Mouse (Mus musculus) limb, embryonic 15.5 days (tissue): ENCODE results near the gene Ttc30b. TPM values are rescaled to one million over a fixed set of nuclear protein-coding genes. Genes with fewer than 3 reads are reported as not detected.
"Not testable (repeated sequence)": the region's sequence is repeated elsewhere in the genome, so short reads cannot be mapped to it uniquely, and the experiment has no call there.

Experiments
- ATAC-seq: fragments of 200-750 bp; cut with Nextera tagmentation; 2 replicates; pipeline ENCODE4 v1.8.0; 2017; ENCODE audit warnings: low read depth, moderate TSS enrichment; ENCODE audit not compliant: insufficient number of reproducible peaks, low FRiP score, low TSS enrichment
- H3K27ac ChIP-seq: fragments of 300-500 bp; sonication (generic); 2 replicates; pipeline ENCODE4 v1.5.1; 2015; ENCODE audit warnings: moderate library complexity, mild to moderate bottlenecking, inconsistent platforms
- H3K27me3 ChIP-seq: fragments of 300-500 bp; sonication (generic); 2 replicates; pipeline ENCODE4 v1.6.1; 2015; ENCODE audit warnings: inconsistent platforms
- H3K36me3 ChIP-seq: fragments of 300-500 bp; sonication (generic); 2 replicates; pipeline ENCODE4 v1.6.1; 2015; ENCODE audit warnings: inconsistent platforms
- H3K4me1 ChIP-seq: fragments of 300-500 bp; sonication (generic); 2 replicates; pipeline ENCODE4 v1.6.1; 2015; ENCODE audit warnings: inconsistent platforms
- H3K4me2 ChIP-seq: fragments of 300-500 bp; sonication (generic); 2 replicates; pipeline ENCODE4 v1.6.1; 2015; ENCODE audit warnings: mild to moderate bottlenecking, inconsistent platforms
- H3K4me3 ChIP-seq: fragments of 300-500 bp; sonication (generic); 2 replicates; pipeline ENCODE4 v1.5.1; 2015; ENCODE audit warnings: mild to moderate bottlenecking, inconsistent platforms
- H3K9ac ChIP-seq: fragments of 300-500 bp; sonication (generic); 2 replicates; pipeline ENCODE4 v1.6.1; 2015; ENCODE audit warnings: inconsistent platforms
- H3K9me3 ChIP-seq: fragments of 300-500 bp; sonication (generic); 2 replicates; pipeline ENCODE4 v1.6.1; 2016; ENCODE audit warnings: inconsistent platforms
- WGBS: fragments of 180-500 bp; shearing (Covaris S2); methylation state at CpG from one replicate; pipeline ENCODE4 v1.1.7; 2015; 5-methylcytosine and 5-hydroxymethylcytosine counted together
- polyA plus RNA-seq: library from polyadenylated mRNA; unstranded; fragments of >200 nt; fragmentation: Nextera tagmentation; extraction: Ambion mirVana; gene quantifications from 2 replicates; pipeline ENCODE4 v1.2.1, GENCODE M21; 2015

The Ttc30b gene
- polyA plus RNA-seq, 1 experiment from 2014 or later: 12.8 TPM

DNA sequence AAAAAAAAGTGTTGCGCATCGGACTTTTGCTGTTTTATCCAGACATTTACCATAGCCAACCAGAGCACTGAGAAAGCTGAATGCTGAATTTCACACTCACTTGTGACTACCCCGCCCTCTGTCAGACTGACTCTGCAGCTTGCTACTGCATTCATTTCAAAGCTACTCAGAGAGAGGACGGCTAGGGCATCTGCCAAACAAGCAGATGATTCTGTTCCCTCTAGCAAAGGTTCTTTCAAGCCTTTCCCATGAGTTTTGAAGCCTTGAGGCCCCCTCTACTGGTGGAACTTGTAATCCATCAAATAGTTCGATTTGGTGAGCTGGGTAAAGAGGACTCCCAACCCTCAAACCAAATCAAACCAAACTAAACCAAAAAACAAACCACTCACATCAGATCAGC lies 26.6 kb upstream of the Ttc30b start:
- WGBS: 14% methylated on average over 5 of the region's 5 CpGs
- Histone ChIP-seq H3K27ac (peak overlapping the region; percentile 28), H3K9me3 (no peaks in the 10 kb centered on the region), H3K4me1 (peaks cover 26% of the 10 kb centered on the region), H3K4me3 (peak overlapping the region; percentile 14), H3K36me3 (no peaks in the 10 kb centered on the region), H3K27me3 (peaks cover 4% of the 10 kb centered on the region; the same call in 1 of the 2 replicates), H3K9ac (no peak overlapping the region), H3K4me2 (peak overlapping the region; percentile 40)
- no peak for ATAC-seq

DNA sequence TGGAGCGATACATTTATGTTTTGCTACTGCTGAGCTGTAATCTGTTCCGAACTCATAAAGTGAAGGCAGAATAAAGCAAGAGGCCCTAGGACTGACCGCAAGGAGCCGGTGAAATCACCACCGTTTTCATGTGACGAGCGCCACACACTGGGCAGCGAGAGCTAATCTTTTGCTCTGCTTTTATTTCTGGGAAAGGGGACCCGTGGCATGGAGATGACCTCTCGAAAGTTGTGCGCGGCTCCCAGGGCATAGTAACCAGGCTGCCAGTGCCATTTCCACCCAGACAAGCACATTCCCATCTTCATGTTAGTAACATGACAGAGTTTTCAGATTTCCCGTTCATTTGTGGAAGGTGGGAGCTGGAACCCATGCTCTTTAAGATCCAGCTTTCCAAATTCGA lies 26.1 kb upstream of the Ttc30b start:
- no peaks in the 10 kb centered on the region for H3K36me3 ChIP-seq
- H3K4me1 ChIP-seq: peaks cover 31% of the 10 kb centered on the region
- H3K27ac ChIP-seq: peak overlapping the region; percentile 28
- peak overlapping the region; percentile 40 for H3K4me2 ChIP-seq
- H3K4me3 ChIP-seq: peak overlapping the region; percentile 14
- WGBS: 14% methylated on average over 14 of the region's 14 CpGs
- no peaks in the 10 kb centered on the region for H3K9me3 ChIP-seq
- no peak for ATAC-seq
- peaks cover 4% of the 10 kb centered on the region; the same call in 1 of the 2 replicates for H3K27me3 ChIP-seq
- H3K9ac ChIP-seq: no peak overlapping the region

DNA sequence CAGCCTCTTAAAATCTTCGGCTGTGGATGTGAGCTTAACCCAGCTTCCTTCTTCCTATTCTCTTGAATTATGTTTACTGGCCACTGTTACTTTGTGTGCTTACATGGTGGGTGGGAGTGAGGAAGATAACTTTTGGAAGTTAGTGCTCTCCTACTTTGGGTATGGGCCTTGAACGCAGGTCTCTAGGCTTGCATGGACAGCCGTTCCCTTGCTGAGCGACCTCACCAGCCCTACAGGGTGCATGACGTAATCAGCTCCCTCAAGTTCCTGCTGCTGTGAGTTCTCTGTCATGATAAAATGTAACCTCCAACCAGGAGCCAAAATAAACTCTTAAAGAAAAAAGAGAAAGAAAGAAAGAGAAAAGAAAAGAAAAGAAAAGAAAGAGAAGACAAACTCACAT lies 25.7 kb upstream of the Ttc30b start:
- H3K9me3 ChIP-seq: no peaks in the 10 kb centered on the region
- no peak overlapping the region for H3K4me3 ChIP-seq
- peak overlapping the region; percentile 40 for H3K4me2 ChIP-seq
- peaks cover 35% of the 10 kb centered on the region for H3K4me1 ChIP-seq
- H3K27me3 ChIP-seq: peaks cover 4% of the 10 kb centered on the region; the same call in 1 of the 2 replicates
- 46% methylated on average over 5 of the region's 5 CpGs for WGBS
- peak overlapping the region; percentile 28; the same call in 1 of the 2 replicates for H3K27ac ChIP-seq
- H3K9ac ChIP-seq: no peak overlapping the region
- H3K36me3 ChIP-seq: no peaks in the 10 kb centered on the region
- ATAC-seq: no peak

GRCm38 (mm10) chr2:75963211-75963840 lies 24.9 kb upstream of the Ttc30b start:
- H3K4me2 ChIP-seq: no peak overlapping the region
- H3K27ac ChIP-seq: peak overlapping the region; percentile 59; the same call in 1 of the 2 replicates
- no peaks in the 10 kb centered on the region for H3K9me3 ChIP-seq
- H3K27me3 ChIP-seq: peaks cover 4% of the 10 kb centered on the region; the same call in 1 of the 2 replicates
- WGBS: 56% methylated on average over 10 of the region's 10 CpGs
- H3K9ac ChIP-seq: no peak overlapping the region
- no peak for ATAC-seq
- no peak overlapping the region for H3K4me3 ChIP-seq
- peaks cover 42% of the 10 kb centered on the region for H3K4me1 ChIP-seq
- no peaks in the 10 kb centered on the region for H3K36me3 ChIP-seq

DNA sequence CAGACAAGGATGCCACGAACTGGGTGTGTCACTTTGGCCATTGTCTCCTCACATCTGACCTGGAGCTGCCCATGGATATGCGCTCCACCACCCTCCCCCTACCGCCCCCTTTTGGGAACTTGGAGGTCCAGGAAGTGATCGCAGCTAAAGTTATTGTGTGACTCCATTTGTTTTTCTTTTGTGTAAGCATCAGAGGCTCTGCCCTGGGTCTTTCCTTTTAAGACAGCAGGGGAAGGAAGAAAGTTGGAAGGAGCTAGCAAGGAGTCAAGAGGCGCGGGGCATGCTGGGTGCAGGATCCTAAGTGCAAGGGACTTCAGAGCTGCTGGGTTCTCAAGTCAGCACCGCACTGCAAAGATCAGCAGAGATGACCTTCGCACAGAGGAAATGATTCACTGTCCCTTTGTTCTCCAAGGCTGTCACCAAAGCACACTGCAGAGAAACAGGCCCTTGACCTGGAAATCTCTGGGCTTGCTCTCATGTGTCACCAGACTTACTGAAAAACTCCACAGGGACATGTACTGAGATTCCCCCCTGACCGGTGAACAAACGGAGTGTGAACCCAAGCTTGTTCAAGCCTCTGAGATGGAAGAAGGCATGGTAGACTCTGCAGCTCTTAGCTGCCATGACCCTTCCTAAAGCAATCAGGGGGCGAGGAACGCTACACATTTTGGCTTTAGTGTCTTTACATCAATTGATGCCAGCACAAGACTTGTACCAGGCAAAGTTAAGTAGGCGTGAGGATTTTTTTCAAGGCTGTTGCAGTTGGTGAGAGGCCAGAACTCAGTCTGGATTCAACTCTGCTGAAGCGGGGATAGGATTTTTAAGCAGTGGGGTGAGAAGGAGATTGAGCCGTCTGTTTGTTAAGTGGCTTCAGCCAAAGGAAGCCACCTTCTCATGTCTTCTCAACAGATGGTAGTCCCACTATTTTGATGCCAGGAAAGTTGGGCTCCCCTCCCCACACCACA lies 22.3 kb upstream of the Ttc30b start:
- ATAC-seq: no peak
- H3K9me3 ChIP-seq: no peaks in the 10 kb centered on the region
- H3K4me1 ChIP-seq: peaks cover 52% of the 10 kb centered on the region
- H3K36me3 ChIP-seq: no peaks in the 10 kb centered on the region
- peaks cover 3% of the 10 kb centered on the region; the same call in 1 of the 2 replicates for H3K27me3 ChIP-seq
- 39% methylated on average over 15 of the region's 15 CpGs for whole genome bisulfite sequencing
- H3K4me3 ChIP-seq: 0 out of 2 replicates have a peak overlapping the region, but pooled peaks have one; percentile 18
- peak overlapping the region; percentile 44 for H3K4me2 ChIP-seq
- no peak overlapping the region for H3K9ac ChIP-seq
- H3K27ac ChIP-seq: peak overlapping the region; percentile 87

GRCm38 (mm10) chr2:75959850-75960365 lies 21.5 kb upstream of the Ttc30b start:
- peak; percentile 87 for ATAC-seq
- Histone ChIP-seq H3K4me3 (peak overlapping the region; percentile 18), H3K36me3 (no peaks in the 10 kb centered on the region), H3K27me3 (peaks cover 4% of the 10 kb centered on the region; the same call in 1 of the 2 replicates), H3K4me2 (peak overlapping the region; percentile 44), H3K4me1 (peaks cover 51% of the 10 kb centered on the region), H3K9ac (no peak overlapping the region), H3K27ac (peak overlapping the region; percentile 87), H3K9me3 (no peaks in the 10 kb centered on the region)
- 8% methylated on average over 15 of the region's 15 CpGs for WGBS

DNA sequence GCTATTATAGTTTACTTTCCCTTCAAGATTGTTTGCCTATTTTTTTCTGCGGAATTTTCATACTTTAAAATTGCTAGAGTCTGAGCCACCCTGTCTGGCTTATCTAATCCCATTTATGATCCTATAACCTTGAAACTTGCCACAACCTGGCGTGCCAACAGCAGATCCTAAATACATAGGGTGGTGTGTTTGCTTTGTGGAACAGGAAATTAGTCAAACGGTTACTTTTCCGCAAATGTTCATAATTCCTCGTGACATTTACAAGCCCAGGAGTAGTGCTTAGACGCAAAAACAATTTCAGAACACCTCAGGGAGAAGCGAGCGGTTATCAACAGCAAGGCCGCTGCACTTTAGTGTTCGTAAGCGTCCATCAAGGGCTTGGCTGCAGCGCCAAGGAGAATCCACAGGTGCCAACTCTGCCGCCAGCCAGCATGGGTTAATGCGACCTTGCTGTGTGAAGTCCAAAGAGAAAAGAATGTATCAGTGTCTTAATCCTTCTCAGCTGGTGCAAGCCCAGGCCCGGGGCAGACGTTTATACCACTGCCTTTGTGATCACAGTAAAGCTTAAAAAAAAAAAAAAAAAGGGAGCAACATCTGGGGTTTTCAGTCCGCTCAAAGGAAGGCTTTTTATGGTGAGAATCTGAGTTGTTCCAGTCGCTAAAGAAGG lies 20.9 kb upstream of the Ttc30b start:
- Histone ChIP-seq H3K27me3 (peaks cover 4% of the 10 kb centered on the region; the same call in 1 of the 2 replicates), H3K4me3 (peak overlapping the region; percentile 18), H3K27ac (peak overlapping the region; percentile 87), H3K9ac (no peak overlapping the region), H3K4me2 (peak overlapping the region; percentile 44), H3K9me3 (no peaks in the 10 kb centered on the region), H3K4me1 (peaks cover 45% of the 10 kb centered on the region), H3K36me3 (no peaks in the 10 kb centered on the region)
- 8% methylated on average over 18 of the region's 18 CpGs for WGBS
- ATAC-seq: peak; percentile 54

DNA sequence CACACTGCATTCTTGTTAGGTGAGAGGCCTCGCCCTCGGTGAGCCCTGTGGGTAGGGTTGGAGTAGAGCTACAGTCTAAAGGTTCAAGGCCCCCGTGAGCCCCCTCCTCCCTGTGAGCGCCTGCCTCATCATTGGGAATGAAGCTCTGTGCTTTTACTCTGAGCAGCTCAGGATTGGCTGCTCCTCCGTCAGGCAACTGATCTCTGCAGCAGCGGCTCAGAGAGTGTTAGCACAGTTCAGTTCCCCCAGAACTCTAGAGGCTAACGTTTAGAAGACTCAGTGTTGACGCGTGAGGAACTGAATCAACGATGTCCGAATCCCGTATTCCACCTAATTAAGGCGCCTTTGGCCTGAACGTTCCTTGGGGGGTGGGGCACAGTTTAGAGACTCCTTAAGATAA lies 17.3 kb upstream of the Ttc30b start:
- no peak overlapping the region for H3K4me2 ChIP-seq
- WGBS: 61% methylated on average over 14 of the region's 14 CpGs
- H3K4me1 ChIP-seq: peaks cover 34% of the 10 kb centered on the region
- no peak for ATAC-seq
- no peak overlapping the region for H3K4me3 ChIP-seq
- H3K9me3 ChIP-seq: no peaks in the 10 kb centered on the region
- no peak overlapping the region for H3K27ac ChIP-seq
- H3K27me3 ChIP-seq: peaks cover 4% of the 10 kb centered on the region; the same call in 1 of the 2 replicates
- H3K36me3 ChIP-seq: no peaks in the 10 kb centered on the region
- H3K9ac ChIP-seq: no peak overlapping the region

GRCm38 (mm10) chr2:75953320-75953719 lies 14.9 kb upstream of the Ttc30b start:
- 89% methylated on average over 5 of the region's 5 CpGs for WGBS
- no peak overlapping the region for H3K4me2 ChIP-seq
- H3K27ac ChIP-seq: no peak overlapping the region
- H3K4me1 ChIP-seq: peaks cover 10% of the 10 kb centered on the region
- no peak overlapping the region for H3K9ac ChIP-seq
- peaks cover 4% of the 10 kb centered on the region; the same call in 1 of the 2 replicates for H3K27me3 ChIP-seq
- no peak for ATAC-seq
- no peaks in the 10 kb centered on the region for H3K36me3 ChIP-seq
- no peaks in the 10 kb centered on the region for H3K9me3 ChIP-seq
- no peak overlapping the region for H3K4me3 ChIP-seq

- H3K27me3 ChIP-seq: peaks cover 3% of the 10 kb centered on the region; the same call in 1 of the 2 replicates
Measured at GRCm38 (mm10) chr2:75950685-75951084, 12.3 kb upstream of the Ttc30b start.

GRCm38 (mm10) chr2:75937520-75938116 lies 767 bp downstream of the Ttc30b start:
- peak overlapping the region; percentile 55 for H3K4me2 ChIP-seq
- peak overlapping the region; percentile 53 for H3K4me3 ChIP-seq
- H3K36me3 ChIP-seq, H3K9me3 ChIP-seq, H3K9ac ChIP-seq, H3K4me1 ChIP-seq, H3K27ac ChIP-seq, H3K27me3 ChIP-seq: not testable (repeated sequence)
- WGBS: 69% methylated on average over 17 of the region's 17 CpGs
- 0 out of 2 replicates have a peak, but pooled peaks have one; percentile 53 for ATAC-seq

More at GRCm38 (mm10) chr2:75950685-75951084, 12.3 kb upstream of the Ttc30b start:
- no peak for ATAC-seq
- no peak overlapping the region for H3K4me3 ChIP-seq
- H3K4me2 ChIP-seq: no peak overlapping the region
- H3K36me3 ChIP-seq: no peaks in the 10 kb centered on the region
- H3K9me3 ChIP-seq: no peaks in the 10 kb centered on the region
- no peak overlapping the region for H3K27ac ChIP-seq
- 46% methylated on average over 8 of the region's 8 CpGs for WGBS
- H3K9ac ChIP-seq: no peak overlapping the region
- no peaks in the 10 kb centered on the region for H3K4me1 ChIP-seq
